Mouse (Mus musculus) left cerebral cortex, adult 18-20 months (tissue): ENCODE measurements around the gene Ccdc130. TPM values are rescaled to one million over a fixed set of nuclear protein-coding genes. Genes with fewer than 3 reads are reported as not detected.

Experiments
- microRNA-seq, 2 experiments: library from miRNA; unstranded; fragments of <30 nt; microRNA quantifications; one replicate each; pipeline ENCODE4 v1.2.0; 2021
- total RNA-seq, 2 experiments: library from RNA; stranded (reverse); gene quantifications; 2 replicates each; pipeline ENCODE4 v1.2.3; 2021

The Ccdc130 gene
- total RNA-seq, 2 experiments from 2014 or later: 21.0 to 23.5 TPM

Small RNAs within 50 kb of the gene (microRNA-seq; reads per million reads assigned to microRNA genes)
- gene Mir23a (12,412 to 13,142 reads per million in 2 experiments), gene Mir24-2 (0 reads per million in 2 experiments), gene Mir27a (161 to 163 reads per million in 2 experiments), gene Mir3074-2 (0 reads per million in 2 experiments)

Other genes starting within 250 kb of the Ccdc130 start
- gene Palm3, start 248.9 kb downstream of the Ccdc130 start, total RNA-seq: 1 to 10 TPM; 1.8 to 2.7 TPM
- under 1 TPM; 0.30 to 0.52 TPM for gene Il27ra, start 227.8 kb downstream of the Ccdc130 start, total RNA-seq
- not detected for gene Rln3, start 225.4 kb downstream of the Ccdc130 start, total RNA-seq
- gene Gm10643, start 205.2 kb downstream of the Ccdc130 start, total RNA-seq: 1 to 10 TPM; 2.9 to 3.5 TPM
- gene Rfx1, start 203.5 kb downstream of the Ccdc130 start, total RNA-seq: 10 to 100 TPM; 23.1 to 25.3 TPM
- gene Dcaf15, start 165.6 kb downstream of the Ccdc130 start, total RNA-seq: 10 to 100 TPM; 17.7 to 18.2 TPM
- not detected for gene Podnl1, start 144.4 kb downstream of the Ccdc130 start, total RNA-seq
- gene Cc2d1a, start 122.4 kb downstream of the Ccdc130 start, total RNA-seq: 10 to 100 TPM; 47.1 to 55.6 TPM
- gene 4930432K21Rik, start 122.4 kb downstream of the Ccdc130 start, total RNA-seq: 1 to 10 TPM; 2.0 to 3.1 TPM
- gene Nanos3, start 85.2 kb downstream of the Ccdc130 start, total RNA-seq: 1 to 10 TPM in 1 of 2 experiments, under 1 TPM in 1; 0.70 to 2.0 TPM
- gene Zswim4, start 33.3 kb downstream of the Ccdc130 start, total RNA-seq: 10 to 100 TPM; 16.8 to 19.1 TPM
- gene D8Ertd738e, start 20.7 kb downstream of the Ccdc130 start, total RNA-seq: 100 to 1,000 TPM; 136 to 146 TPM
- gene Mri1, start 13.1 kb downstream of the Ccdc130 start, total RNA-seq: 10 to 100 TPM; 13.2 to 15.6 TPM
- 100 to 1,000 TPM; 188 to 195 TPM for gene Cacna1a, start 118.1 kb upstream of the Ccdc130 start, total RNA-seq